Mouse (Mus musculus): ENCODE measurements around the gene Crybg2. TPM values are rescaled to one million over a fixed set of nuclear protein-coding genes. Genes with fewer than 3 reads are reported as not detected.
A peak's percentile ranks its signal among the peaks of the same experiment; 100 is the strongest.

Crybg2 gene
- total and polyA plus RNA-seq, 2 experiments from 2014 or later = 0.08 TPM; not detected in 1

DNA sequence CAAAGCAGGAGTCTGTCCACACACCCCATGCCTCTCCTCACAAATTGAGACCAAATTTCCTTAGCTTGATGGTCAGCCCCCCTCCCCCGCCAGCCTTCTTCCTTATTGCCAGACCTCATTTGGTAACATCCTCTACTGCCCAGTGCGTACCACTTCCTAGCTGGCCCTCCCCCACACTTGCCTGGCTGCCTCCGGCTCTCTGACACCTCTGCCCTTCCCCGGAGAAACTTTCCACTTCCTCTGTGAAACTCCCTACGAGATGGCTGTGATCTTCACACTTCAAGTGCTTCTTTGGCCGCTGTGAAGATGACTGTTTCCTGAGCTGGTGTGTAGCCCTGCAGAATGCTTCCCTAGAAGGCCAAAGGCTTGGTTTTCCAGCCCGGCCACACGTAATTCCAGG, 38.0 kb downstream of the Crybg2 start:
- ATAC-seq (ENCODE audit: insufficient read depth, low read depth) (no peak), DNase-seq (ENCODE audit: low spot score) (no peak)
- no peak for TF ChIP-seq CTCF (IDR thresholded peaks at IDR 0.05; ENCODE audit: low read depth)
- TF ChIP-seq EP300 (IDR thresholded peaks at IDR 0.05; ENCODE audit: low read depth) = no peak
- Histone ChIP-seq H3K27ac (ENCODE audit: low read depth) (peak overlapping the region; percentile 15; the same call in 1 of the 2 replicates), H3K4me1 (ENCODE audit: control insufficient read depth, insufficient read depth) (peaks cover 4% of the 10 kb centered on the region; the same call in 1 of the 2 replicates), H3K4me3 (ENCODE audit: low read depth, low read length) (no peak overlapping the region), H3K27me3 (ENCODE audit: control insufficient read depth, insufficient read depth, low read length) (no peaks in the 10 kb centered on the region), H3K9me3 (replicated peaks; ENCODE audit: control insufficient read depth, low read length) (no peaks in the 10 kb centered on the region), H3K36me3 (replicated peaks; ENCODE audit: control insufficient read depth, insufficient read depth, low read length) (no peaks in the 10 kb centered on the region), H3K9ac (replicated peaks; ENCODE audit: low read depth, low read length) (no peak overlapping the region), H3K4me2 (ENCODE audit: low read depth, low read length) (no peak overlapping the region)
- 30% methylated on average over 8 of the region's 8 CpGs for WGBS

DNA sequence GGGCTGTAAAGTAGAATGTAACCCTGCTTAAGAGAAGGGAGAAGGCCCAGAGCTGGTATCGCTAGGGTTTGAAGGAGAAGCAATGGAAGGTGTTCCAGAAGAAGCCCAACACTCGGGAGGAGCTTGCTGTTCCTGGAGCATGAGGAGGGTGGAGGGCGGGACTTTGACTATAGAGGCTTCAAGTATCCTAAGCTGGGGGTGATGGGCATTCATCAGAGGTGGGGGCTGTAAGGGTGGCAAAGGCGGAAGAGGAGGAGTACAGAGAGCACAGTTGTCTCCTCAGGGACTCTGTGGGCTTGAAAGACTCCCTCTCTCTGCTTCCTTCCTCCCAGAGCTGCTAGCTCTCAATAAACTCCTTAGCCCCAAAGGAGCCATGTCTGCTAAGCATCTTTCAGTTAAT, 39.6 kb downstream of the Crybg2 start:
- H3K9ac ChIP-seq (replicated peaks; ENCODE audit: low read depth, low read length) = no peak overlapping the region
- ATAC-seq (ENCODE audit: insufficient read depth, low read depth) = no peak
- H3K4me1 ChIP-seq (ENCODE audit: control insufficient read depth, insufficient read depth) = peaks cover 4% of the 10 kb centered on the region; the same call in 1 of the 2 replicates
- H3K4me3 ChIP-seq (ENCODE audit: low read depth, low read length) = no peak overlapping the region
- no peak for TF ChIP-seq CTCF (IDR thresholded peaks at IDR 0.05; ENCODE audit: low read depth)
- no peaks in the 10 kb centered on the region for H3K9me3 ChIP-seq (replicated peaks; ENCODE audit: control insufficient read depth, low read length)
- no peaks in the 10 kb centered on the region for H3K36me3 ChIP-seq (replicated peaks; ENCODE audit: control insufficient read depth, insufficient read depth, low read length)
- no peak for DNase-seq (ENCODE audit: low spot score)
- 63% methylated on average over 4 of the region's 4 CpGs for WGBS
- H3K27me3 ChIP-seq (ENCODE audit: control insufficient read depth, insufficient read depth, low read length) = no peaks in the 10 kb centered on the region
- no peak overlapping the region for H3K27ac ChIP-seq (ENCODE audit: low read depth)
- H3K4me2 ChIP-seq (ENCODE audit: low read depth, low read length) = no peak overlapping the region

DNA sequence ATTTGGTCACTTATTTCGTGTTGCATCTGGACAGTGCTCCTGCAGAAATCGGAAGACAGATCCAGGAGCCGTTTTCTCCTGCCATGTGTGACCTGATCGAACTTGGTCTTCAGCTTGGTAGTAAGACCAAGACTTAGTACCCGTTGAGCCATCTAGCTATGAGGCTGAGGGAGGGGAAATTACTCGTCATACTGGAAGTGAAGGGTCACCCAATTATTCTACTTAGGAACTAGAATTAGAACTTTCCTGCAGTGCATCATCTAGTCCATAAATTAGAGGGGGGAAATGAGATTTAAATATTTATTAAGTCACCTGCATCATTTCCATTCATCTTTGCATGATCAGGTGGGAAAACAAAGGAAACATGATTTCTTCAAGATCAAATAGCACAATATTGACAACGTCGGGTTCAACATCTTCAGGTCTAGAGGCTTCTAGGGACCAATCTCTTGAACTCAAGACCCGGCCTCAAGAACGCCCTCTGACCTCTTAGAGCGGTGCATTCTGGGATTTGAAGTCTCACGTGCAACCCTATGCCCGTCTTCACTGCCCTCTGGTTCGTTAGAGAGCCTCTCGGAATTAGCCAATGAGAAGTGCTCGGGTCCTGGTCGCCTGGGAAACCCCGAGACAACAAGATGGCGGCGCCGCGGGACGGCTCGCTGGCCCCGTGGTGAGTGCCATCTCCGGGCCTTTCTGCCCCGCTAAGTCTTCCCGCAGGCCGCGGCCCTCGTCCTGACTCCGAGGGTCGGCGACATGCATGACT, 41.5 kb downstream of the Crybg2 start, which contains the start of gene Ubxn11:
TSS of gene Ubxn11 (plus strand) at position 592 of the 763 bp plus-strand sequence.
- no peaks in the 10 kb centered on the region for H3K9me3 ChIP-seq (replicated peaks; ENCODE audit: control insufficient read depth, low read length)
- ATAC-seq (ENCODE audit: insufficient read depth, low read depth) (peak; percentile 98), DNase-seq (ENCODE audit: low spot score) (peak; percentile 90)
- peak within 1 kb of the TSS; percentile 64 for H3K4me3 ChIP-seq (ENCODE audit: low read depth, low read length)
- peak within 1 kb of the TSS; percentile 79 for H3K4me2 ChIP-seq (ENCODE audit: low read depth, low read length)
- TF ChIP-seq CTCF (IDR thresholded peaks at IDR 0.05; ENCODE audit: low read depth) (no peak), EP300 (IDR thresholded peaks at IDR 0.05; ENCODE audit: low read depth) (no peak)
- WGBS = 19% methylated on average over 34 of the region's 34 CpGs
- H3K36me3 ChIP-seq (replicated peaks; ENCODE audit: control insufficient read depth, insufficient read depth, low read length) = no peaks in the 10 kb centered on the region
- peaks cover 4% of the 10 kb centered on the region; the same call in 1 of the 2 replicates for H3K4me1 ChIP-seq (ENCODE audit: control insufficient read depth, insufficient read depth)
- H3K9ac ChIP-seq (replicated peaks; ENCODE audit: low read depth, low read length) = peak within 1 kb of the TSS; percentile 39; the same call in 1 of the 2 replicates
- H3K27me3 ChIP-seq (ENCODE audit: control insufficient read depth, insufficient read depth, low read length) = no peaks in the 10 kb centered on the region
- H3K27ac ChIP-seq (ENCODE audit: low read depth) = no peak within 1 kb of the TSS

DNA sequence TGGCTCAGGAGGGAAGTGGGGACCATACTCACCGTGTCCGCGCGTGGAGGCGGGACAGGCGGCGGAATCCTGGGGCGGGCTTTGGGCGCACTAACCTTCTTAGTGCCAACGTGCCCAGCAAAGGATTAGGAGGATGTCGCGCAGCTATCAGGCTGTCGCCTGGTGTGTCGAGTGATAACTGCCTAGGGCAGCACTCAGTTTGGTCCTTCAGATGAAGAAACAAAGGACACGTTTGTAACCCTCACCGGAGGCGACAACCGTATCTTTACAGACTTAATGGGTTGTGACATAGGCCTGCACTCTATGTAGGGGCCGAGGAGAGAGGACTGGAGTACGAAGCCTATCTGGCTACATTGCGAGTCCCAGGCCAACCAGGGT, 42.1 kb downstream of the Crybg2 start:
- Histone ChIP-seq H3K4me2 (ENCODE audit: low read depth, low read length) (peak overlapping the region; percentile 79), H3K4me1 (ENCODE audit: control insufficient read depth, insufficient read depth) (peaks cover 4% of the 10 kb centered on the region; the same call in 1 of the 2 replicates), H3K36me3 (replicated peaks; ENCODE audit: control insufficient read depth, insufficient read depth, low read length) (no peaks in the 10 kb centered on the region), H3K27ac (ENCODE audit: low read depth) (no peak overlapping the region), H3K4me3 (ENCODE audit: low read depth, low read length) (peak overlapping the region; percentile 64), H3K9ac (replicated peaks; ENCODE audit: low read depth, low read length) (peak overlapping the region; percentile 39; the same call in 1 of the 2 replicates), H3K27me3 (ENCODE audit: control insufficient read depth, insufficient read depth, low read length) (no peaks in the 10 kb centered on the region), H3K9me3 (replicated peaks; ENCODE audit: control insufficient read depth, low read length) (no peaks in the 10 kb centered on the region)
- DNase-seq (ENCODE audit: low spot score) (no peak), ATAC-seq (ENCODE audit: insufficient read depth, low read depth) (peak; percentile 13; the same call in 1 of the 2 replicates)
- TF ChIP-seq EP300 (IDR thresholded peaks at IDR 0.05; ENCODE audit: low read depth) (no peak), CTCF (IDR thresholded peaks at IDR 0.05; ENCODE audit: low read depth) (no peak)
- 4% methylated on average over 21 of the region's 21 CpGs for WGBS

DNA sequence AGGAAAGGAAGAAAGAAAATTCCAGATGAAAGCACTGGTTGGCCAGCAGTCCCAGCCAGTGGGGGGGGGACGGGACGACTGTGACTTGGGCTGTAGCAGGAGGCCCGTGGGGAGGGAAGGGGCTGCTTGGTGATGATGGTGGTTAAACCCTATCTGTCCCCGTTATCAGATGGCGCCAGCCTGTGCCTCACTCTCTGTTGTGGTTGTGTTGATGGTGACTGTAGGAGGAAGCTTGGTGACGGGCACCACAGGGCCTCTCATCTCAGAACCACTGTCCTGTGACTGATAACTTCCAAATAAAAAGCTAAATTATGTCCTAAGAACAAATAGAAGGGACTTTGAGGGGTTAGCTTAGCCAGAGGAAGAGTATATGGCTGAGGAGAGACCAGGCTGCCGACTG, 45.5 kb downstream of the Crybg2 start:
- TF ChIP-seq CTCF (IDR thresholded peaks at IDR 0.05; ENCODE audit: low read depth) (no peak), EP300 (IDR thresholded peaks at IDR 0.05; ENCODE audit: low read depth) (no peak)
- ATAC-seq (ENCODE audit: insufficient read depth, low read depth) = no peak
- WGBS = 58% methylated on average over 7 of the region's 7 CpGs

More for the DNA sequence above, 45.5 kb downstream of the Crybg2 start:
- Histone ChIP-seq H3K4me1 (ENCODE audit: control insufficient read depth, insufficient read depth) (peaks cover 4% of the 10 kb centered on the region; the same call in 1 of the 2 replicates), H3K36me3 (replicated peaks; ENCODE audit: control insufficient read depth, insufficient read depth, low read length) (no peaks in the 10 kb centered on the region), H3K4me2 (ENCODE audit: low read depth, low read length) (no peak overlapping the region), H3K4me3 (ENCODE audit: low read depth, low read length) (no peak overlapping the region), H3K9me3 (replicated peaks; ENCODE audit: control insufficient read depth, low read length) (no peaks in the 10 kb centered on the region), H3K27ac (ENCODE audit: low read depth) (no peak overlapping the region), H3K9ac (replicated peaks; ENCODE audit: low read depth, low read length) (no peak overlapping the region), H3K27me3 (ENCODE audit: control insufficient read depth, insufficient read depth, low read length) (no peaks in the 10 kb centered on the region)
- no peak for DNase-seq (ENCODE audit: low spot score)
